Mouse (Mus musculus) CH12.LX (cell line): ENCODE data around the gene Hunk.

Experiments
- CTCF ChIP-seq, 2 experiments: IDR thresholded peaks in 1 of 2; conservative IDR thresholded peaks in 1 of 2; 2 replicates each; pipeline ENCODE4 v1.5.1; 2011 to 2012; ENCODE audit warnings: low read depth in 2 of 2, low read length in 2 of 2, improper control_type of control experiment in 1 of 2, inconsistent platforms in 1 of 2, mild to moderate bottlenecking in 1 of 2, moderate library complexity in 1 of 2
- EP300 ChIP-seq: IDR thresholded peaks from 2 replicates; pipeline ENCODE4 v1.6.1; 2011; ENCODE audit warnings: low read length, improper control_type of control experiment
- JUN ChIP-seq: IDR thresholded peaks from 2 replicates; pipeline ENCODE4 v1.6.1; 2011; ENCODE audit warnings: low read depth, mild to moderate bottlenecking, low read length, improper control_type of control experiment, moderate library complexity; ENCODE audit not compliant: insufficient read depth
- MAZ ChIP-seq: IDR thresholded peaks from 2 replicates; pipeline ENCODE4 v1.6.1; 2012; ENCODE audit warnings: low read depth, mild to moderate bottlenecking, inconsistent platforms, low read length, improper control_type of control experiment, moderate library complexity
- NRF1 ChIP-seq: IDR thresholded peaks from 2 replicates; pipeline ENCODE4 v1.6.1; 2014; ENCODE audit warnings: low read depth, mild to moderate bottlenecking, inconsistent platforms, low read length, improper control_type of control experiment, moderate library complexity
- ZNF384 ChIP-seq: IDR thresholded peaks from 2 replicates; pipeline ENCODE4 v1.6.1; 2012; ENCODE audit warnings: low read depth, low read length, improper control_type of control experiment, inconsistent platforms

DNA sequence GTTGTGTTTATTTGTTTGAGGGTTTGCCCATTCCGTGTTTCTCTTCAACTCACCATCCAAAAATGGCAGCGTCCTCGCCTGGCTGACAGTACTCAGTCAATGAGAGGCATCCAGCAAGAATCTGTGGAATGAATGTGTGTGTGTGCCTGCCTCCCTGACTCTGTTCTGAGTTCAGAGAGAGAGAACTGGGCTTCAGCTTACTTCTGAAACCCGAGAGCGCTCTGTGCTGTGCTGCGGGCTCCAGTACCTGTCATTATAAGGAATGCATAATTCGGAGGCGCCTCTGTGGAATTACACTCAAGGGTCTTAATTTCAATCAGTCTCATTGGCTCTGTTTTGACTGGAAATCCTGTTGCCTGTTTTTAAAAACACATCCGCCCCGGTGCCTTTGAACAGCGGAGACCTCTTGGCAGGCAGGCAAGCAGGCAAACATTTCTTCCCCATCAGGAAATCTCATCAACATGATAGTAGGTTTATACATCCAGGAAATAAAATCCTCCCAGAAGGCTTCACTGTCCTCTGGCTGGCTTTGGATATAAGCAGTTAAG lies 77.0 kb downstream of the Hunk start:
- TF ChIP-seq ZNF384 = no peak
- TF ChIP-seq CTCF (conservative IDR thresholded peaks at IDR 0.05 in 1 of 2, IDR thresholded peaks at IDR 0.05 in 1 of 2; ENCODE audit: low read depth in 2 of 2, low read length in 2 of 2) = no peak
- TF ChIP-seq MAZ = no peak
- TF ChIP-seq EP300 = no peak
- TF ChIP-seq JUN = no peak
- no peak for TF ChIP-seq NRF1
